Mouse (Mus musculus) megakaryocyte progenitor cell, adult 5-6 weeks (primary cell): ENCODE measurements around the gene Rasgrp2. TPM values are rescaled to one million over a fixed set of nuclear protein-coding genes. Genes with fewer than 3 reads are reported as not detected.

Experiments
- ATAC-seq: replicated peaks from 2 replicates; pipeline ENCODE4 v1.8.0; 2016; ENCODE audit warnings: mild to moderate bottlenecking, moderate TSS enrichment, inconsistent platforms; ENCODE audit not compliant: poor library complexity
- total RNA-seq, 2 experiments: library from RNA; stranded (forward) in 1 of 2; stranded (reverse) in 1 of 2; fragments of 157-497, 149-512 nt in 1 of 2; fragments of 200-1000 nt in 1 of 2; gene quantifications; 2 replicates each; pipeline versions ENCODE4 v1.2.3 to v1.2.4; 2015 to 2017

The Rasgrp2 gene
- total RNA-seq (2015), result 223 and 244 TPM in 2 replicates
- 283 and 290 TPM in 2 replicates for total RNA-seq (2017)

DNA sequence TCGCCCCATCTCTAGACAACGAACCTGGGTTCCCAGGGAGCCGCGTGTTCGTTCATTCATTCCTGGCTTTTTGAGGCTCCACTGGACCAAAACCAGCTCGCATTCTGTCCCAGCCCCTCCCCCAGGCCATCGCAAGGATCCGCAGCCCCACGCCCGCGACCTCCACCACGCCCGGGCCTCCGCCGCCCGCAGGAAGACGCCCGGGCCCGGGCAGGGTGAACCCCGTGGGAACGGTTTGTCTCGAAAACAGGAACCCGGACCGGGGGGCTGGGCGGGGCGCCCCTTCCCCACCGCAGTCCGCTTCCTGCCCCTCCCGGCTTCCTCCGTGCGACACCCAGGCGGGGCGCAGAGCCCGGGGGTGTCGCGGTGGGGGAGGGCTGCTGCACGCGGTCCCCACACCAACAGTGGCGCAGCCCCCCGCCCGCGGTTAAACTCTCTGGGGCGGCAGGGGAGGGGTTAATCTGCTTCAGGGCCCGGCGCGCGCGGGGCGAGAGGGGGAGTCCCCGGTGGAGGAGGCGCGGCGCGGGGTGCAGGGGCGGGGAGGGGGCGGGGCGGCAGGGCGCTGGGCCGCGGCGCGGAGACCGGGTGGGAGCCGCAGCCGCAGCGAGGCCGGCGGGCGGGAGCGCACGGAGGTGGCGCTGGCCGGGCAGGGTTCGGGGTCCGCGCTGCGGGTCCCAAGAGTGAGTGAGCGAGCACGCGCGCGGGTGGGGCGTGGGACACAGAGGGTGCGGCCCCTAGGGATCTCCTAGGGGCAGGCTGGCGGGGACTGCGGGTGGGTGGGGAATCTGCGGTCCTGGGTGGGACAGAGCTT is at the start of gene Rasgrp2:
Rasgrp2 (plus strand) TSS at position 56 of the 811 bp plus-strand sequence.
- ATAC-seq, result peak; percentile 28

DNA sequence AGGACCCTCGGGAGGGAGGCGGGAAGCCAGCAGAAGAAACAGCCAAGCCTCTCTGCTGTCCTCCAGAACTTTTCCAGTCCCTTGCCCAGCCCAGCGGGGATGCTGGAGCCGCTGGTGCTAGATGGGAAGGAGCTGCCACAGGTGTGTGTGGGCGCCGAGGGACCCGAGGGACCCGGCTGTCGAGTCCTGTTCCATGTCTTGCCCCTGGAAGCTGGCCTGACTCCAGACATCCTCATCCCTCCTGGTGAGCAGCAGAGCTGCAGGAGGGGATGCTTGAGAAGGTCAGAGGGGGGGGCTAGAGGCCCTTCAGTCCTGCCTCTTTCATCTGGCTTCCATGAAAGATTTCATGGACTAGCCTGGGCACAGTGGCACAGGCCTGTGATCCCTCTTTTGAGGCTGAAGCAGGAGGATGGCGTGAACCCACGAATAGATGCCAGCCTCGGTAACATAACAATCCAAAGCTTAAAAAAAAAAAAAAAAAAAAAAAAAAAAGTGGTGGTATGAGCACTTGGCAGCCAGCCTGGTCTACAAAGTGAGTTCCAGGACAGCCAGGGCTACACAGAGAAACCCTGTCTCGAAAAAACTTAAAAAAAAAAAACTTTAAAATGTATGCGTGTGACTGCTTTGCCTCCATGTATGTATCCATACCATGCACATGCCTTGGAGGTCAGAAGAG is 47.6 kb upstream of the Rasgrp2 start:
- no peak for ATAC-seq

DNA sequence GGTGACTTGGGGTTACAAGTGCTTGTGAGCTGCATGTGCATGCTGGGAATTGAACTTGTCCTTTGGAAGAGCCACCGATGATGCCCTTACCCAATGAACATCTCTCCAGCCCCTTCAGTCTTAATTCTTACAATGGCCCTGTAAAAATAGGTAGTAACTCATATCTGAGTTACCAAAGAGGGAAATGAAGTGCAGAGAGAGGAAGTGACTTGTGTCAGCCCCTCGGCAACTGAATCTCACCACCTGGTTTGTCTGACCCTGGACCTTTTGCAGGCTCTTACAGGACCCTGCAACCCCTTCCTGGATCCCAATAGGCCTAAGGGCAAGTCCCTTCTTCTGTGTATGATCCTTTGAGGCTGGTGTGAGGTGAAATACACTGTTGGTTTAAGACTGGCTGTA is 47.0 kb upstream of the Rasgrp2 start:
- peak; percentile 38 for ATAC-seq

DNA sequence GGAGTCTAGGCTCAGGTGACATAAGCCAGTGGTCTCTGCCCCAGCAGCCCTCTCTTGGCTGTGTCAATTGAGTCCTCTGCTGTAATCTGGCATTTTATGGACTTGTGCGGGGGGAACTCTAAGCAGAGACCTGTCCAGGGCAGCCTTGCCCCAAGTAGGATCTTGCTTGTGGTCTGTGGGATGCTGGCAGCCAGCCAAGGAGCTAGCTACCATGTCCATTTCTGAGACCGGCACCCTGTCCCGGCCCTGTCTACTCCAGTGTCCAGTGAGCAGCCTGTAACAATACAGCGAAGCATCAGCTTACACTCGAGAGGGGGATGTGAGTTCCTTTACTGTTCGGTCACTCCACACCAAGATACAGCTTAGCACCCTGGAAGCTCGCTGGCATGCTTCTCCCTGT is 45.1 kb upstream of the Rasgrp2 start:
- ATAC-seq, result no peak

DNA sequence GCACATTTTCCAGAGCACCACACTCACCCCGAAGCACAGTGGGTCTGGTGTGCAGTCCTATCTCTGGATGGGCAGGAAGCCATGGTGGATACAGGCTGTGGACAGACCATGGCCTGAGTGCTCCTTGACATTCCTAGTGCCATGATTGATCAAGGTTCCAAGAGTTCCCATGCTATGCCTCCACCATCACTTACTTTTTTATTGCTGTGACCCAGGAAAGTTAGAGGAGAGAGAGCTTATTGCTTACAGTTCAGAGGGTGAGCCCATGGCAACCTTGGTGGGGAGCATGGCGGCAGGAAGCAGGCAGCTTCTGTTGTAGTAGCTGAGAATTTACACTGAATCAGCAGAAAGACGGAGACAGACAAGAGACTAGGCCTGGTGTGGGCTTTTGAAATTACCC is 37.8 kb upstream of the Rasgrp2 start:
- ATAC-seq, result no peak

DNA sequence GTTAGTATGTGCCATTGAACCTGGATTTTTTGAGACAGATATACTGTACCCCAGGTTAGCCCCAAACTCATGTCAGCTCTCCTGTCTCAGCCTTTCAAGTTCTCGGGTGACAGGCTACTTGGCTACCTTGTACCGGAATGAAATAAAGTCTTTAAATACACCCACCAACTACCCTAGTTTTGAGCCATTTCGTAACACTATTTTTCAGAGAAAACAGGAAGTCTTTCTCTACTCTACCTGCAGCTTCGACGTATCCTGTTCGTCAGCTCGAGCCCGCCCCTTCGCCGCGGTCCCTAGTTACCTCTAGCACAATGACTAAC is 36.1 kb upstream of the Rasgrp2 start:
- ATAC-seq, result no peak

DNA sequence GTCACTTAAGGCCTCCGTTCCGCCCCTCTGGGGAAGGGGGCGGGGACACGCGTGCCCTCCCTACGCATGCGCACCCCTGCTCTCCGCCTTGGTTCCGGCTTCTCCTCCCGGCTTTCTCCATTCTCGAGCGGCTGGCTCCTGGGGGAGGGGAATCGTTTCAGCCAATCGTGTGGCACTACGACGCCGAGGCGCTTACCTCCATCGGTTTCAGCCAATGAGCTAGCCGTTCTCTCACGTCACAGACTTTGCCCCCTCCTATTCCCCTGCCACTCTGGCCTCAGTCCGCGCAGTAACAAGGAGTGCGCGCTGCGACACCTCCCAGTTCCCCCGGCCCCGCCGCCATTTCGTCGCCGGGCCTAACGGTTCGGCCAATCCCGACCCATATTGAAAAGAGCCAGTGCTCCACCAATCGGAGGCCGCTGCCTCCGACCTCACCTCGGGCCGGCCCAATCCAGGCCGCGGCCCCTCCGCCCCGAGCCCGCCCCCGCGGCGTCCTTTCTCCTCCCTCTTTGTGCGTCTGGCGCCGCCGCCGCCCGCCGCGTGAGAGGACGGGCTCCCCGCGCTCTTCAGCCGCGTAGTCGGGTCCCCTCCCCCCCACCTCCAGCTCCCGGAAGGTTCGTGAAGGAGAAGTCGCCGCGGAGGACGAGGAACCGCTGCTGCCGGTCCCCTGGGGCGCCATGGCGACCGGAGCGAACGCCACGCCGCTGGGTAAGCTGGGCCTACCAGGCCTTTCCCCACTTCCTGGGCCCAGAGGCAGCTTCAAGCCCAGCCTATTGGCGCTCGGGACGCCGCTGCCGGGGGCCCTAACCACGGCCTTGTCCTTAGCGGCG is 35.5 kb upstream of the Rasgrp2 start, which contains the start of gene Sf1:
Sf1 (plus strand) TSS at position 280 of the 830 bp plus-strand sequence.
- ATAC-seq, result peak; percentile 85

DNA sequence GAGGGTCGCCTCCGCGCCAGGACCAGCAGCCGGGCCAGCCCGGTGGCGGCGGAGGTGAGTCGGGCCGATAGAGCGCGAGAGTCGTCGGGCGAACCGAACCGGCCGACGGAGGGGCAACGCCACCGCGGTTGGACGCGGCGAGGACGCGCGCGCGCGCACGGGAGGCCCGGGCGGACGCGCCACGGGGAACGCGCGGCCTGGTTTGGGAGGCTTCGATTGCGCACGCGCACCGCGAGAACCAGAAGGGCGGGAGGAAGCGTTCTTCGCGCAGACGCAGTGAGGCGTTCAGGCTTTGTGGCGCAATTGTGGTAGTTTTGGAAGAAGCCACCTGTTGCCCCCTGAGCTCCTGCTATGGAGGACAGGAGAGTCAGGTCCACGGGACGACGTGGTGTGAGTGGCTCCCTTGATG is 34.8 kb upstream of the Rasgrp2 start:
- ATAC-seq, result peak; percentile 35

DNA sequence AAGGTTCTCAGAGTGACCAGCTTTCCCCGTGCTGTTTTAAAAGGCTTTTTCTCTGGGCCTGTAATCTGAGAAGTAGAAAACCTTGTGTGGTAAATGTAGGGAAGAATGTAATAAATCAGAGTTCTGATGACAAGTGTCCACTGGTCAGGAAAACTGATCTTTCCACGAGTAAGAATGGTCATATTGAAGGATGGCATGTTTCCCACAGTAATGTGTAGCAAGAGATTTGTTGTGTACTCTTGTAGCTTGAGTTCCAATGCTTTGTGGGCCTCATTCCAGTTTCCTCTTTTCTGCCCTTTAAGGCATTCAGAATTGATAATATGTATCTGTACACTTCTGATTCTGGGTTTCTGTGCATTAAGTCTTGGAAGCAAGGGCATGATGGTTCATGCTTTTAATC is 34.3 kb upstream of the Rasgrp2 start:
- no peak for ATAC-seq

DNA sequence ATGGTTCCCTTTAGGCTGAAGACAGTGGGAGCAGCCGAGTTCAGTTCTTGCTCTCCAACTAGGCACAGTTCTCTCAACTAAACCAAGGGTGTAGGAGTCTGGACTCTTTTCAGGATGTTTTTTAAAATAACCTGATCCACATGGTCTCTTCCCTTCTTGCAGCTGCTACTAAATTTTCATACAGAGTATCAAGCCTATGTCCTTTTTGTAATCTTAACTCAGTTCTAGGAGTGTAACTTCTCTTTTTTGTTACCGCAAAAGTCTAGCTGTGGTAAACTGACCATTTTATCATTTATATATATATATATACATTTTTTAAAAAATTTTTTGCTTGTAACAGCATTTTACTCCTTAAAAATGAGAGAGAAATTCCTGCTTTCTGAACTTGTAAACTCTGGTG is 29.0 kb upstream of the Rasgrp2 start:
- 0 out of 2 replicates have a peak, but pooled peaks have one; percentile 9 for ATAC-seq

DNA sequence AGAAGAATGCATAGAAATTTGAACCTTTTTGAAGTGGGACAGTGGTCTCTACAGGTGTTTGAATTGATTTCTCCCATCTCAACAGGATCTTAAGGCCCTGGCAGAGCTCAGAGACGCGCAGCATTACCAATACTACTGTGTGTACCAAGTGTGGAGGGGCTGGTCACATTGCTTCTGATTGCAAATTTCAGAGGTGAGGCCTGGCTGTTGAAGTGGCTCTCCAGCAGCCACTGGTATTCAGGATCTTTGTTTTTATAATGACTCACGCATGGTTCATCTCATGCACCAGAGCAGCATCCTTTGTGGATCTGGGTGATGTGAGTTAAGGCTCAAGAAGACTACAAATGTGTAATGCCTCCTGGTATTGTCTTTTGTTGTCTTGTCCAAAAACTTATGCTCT is 26.7 kb upstream of the Rasgrp2 start:
- ATAC-seq, result no peak

DNA sequence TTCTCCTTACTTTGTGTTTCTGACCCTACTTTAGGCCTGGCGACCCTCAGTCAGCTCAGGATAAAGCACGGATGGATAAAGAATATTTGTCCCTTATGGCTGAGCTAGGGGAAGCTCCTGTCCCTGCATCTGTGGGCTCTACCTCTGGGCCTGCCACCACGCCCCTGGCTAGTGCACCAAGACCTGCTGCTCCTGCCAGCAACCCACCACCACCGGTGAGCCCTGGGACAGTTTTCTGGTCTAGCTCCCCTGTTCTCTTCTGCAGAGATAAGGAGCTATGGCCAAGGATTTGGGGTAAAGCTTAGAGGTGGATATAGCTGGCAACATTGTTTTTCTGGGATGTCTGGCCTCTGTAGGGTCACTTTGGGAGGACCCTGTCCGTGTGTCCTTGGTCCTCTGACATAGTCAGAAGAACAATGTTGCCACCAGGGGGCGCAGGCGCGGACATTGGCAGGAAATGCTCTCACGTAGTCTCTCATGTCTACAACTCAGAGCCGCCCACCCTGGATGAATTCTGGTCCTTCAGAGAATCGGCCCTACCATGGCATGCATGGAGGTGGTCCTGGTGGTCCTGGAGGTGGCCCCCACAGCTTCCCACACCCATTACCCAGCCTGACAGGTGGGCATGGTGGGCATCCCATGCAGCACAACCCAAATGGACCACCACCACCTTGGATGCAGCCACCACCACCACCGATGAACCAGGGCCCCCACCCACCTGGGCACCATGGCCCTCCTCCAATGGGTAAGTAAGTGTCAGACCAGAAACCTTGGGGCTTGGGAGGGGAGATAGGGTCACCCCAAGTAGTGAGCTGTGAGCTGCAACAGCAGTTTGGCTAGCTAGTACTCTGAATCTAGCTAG is 25.4 kb upstream of the Rasgrp2 start:
- peak; percentile 65 for ATAC-seq

DNA sequence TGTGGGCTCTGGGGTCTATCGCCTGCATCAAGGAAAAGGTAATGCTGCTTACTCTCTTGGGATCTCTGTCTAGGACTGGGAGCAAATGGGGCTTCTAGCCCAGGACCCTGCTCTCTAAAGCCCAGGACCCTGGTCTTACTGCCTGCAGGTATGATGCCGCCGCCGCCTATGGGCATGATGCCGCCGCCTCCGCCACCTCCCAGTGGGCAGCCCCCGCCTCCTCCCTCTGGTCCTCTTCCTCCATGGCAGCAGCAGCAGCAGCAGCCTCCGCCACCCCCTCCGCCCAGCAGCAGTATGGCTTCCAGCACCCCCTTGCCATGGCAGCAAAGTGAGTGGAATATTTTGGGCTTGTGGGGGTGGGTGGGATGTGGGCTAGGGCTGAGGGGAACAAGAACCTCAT is 24.6 kb upstream of the Rasgrp2 start:
- ATAC-seq, result no peak

DNA sequence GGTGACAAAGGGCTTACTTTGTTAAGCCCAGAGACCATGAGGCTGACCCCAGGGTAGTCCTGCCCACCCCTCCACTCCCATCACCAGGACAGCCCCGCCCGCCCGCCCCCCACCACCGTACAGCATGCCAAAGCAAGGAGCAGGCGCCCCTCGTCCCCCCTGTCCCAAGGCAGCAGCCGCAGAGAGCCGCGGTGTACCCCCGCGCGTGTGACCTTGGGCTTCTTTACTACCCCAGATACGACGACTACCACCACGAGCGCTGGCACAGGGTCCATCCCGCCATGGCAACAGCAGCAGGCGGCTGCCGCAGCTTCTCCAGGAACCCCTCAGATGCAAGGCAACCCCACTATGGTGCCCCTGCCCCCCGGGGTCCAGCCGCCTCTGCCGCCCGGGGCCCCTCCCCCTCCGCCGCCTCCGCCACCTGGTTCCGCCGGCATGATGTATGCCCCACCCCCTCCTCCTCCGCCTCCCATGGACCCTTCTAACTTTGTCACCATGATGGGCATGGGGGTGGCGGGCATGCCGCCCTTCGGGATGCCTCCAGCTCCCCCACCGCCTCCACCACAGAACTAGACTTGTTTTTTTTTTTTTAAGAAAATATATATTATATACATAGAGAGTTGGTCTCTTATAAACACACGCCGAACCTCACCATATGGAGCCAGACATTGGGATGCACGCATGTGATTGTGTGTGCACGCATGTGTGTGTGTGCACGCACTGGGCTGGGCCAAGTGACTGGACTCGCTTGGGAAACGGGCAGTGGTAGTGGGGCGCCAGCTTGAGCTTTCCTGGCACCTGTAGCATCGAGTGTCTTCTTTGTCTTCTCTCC is 23.5 kb upstream of the Rasgrp2 start:
- ATAC-seq, result no peak

DNA sequence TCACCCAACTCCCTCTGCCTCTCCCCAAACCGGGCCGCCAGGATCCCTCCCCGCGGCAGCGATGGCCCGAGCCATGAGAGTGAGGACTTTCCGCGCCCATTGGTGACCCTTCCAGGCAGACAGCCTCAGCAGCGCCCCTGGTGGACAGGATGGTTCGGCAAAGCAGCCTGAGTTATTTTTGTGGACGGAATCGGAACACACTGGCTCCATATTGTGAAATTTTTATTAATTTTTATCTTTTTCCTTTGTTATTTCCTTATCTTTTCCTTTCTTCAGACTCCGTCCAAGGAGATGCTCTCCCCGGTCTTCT is 22.9 kb upstream of the Rasgrp2 start:
- ATAC-seq, result peak; percentile 47

DNA sequence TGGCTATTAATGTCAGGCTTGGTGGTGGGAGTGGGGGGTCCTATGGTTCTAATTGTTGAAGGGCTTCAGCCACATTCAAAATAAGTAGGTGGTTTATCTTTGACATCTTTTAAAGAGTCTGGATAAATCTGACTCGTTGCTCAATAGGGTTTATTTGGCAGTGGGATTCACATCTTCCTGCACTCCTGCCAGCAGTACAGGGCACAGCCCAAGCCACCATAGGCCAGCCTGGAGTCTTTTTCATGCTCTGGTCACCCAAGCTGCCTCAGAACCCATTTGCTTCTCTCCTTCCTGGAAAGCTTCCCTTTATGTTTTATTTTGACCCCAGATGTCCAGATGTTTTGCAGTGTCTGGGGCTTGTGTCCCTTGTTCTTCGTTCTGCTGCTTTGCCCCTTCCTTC is 22.5 kb upstream of the Rasgrp2 start:
- ATAC-seq, result no peak

DNA sequence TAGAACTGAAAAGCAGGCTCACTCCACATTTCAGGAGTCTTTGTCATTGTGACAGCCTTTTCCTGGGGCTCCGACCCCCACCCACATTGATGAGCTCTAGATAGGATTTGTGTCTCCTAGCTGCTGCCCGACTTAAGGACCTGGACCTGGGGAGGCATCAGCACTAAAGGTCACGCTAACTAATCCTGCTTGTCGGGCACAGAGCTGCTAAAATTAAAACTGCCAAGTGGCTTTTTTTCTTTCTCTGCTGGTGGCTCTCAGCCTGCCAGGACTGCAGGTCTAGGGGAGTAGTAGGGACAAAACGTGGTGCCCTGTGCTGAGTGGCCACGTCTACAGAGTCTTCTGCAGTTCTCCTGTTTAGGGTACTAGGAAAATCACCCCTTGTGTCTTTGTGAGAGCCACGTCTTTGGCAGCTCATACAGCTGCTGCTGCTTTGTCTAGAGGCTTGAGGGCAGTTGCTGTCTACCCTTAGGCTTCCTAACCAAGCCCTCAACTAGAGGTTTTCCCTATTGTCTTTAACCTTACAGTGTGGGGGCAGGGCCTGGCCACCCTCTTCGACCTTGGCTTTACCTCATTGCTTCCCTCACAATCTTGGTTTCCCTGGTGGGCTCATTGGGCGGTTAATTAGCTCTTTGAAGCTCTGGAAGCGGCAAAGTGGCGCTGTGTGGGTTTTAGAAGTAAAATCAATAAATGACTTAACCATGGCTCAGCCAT is 21.7 kb upstream of the Rasgrp2 start:
- no peak for ATAC-seq

DNA sequence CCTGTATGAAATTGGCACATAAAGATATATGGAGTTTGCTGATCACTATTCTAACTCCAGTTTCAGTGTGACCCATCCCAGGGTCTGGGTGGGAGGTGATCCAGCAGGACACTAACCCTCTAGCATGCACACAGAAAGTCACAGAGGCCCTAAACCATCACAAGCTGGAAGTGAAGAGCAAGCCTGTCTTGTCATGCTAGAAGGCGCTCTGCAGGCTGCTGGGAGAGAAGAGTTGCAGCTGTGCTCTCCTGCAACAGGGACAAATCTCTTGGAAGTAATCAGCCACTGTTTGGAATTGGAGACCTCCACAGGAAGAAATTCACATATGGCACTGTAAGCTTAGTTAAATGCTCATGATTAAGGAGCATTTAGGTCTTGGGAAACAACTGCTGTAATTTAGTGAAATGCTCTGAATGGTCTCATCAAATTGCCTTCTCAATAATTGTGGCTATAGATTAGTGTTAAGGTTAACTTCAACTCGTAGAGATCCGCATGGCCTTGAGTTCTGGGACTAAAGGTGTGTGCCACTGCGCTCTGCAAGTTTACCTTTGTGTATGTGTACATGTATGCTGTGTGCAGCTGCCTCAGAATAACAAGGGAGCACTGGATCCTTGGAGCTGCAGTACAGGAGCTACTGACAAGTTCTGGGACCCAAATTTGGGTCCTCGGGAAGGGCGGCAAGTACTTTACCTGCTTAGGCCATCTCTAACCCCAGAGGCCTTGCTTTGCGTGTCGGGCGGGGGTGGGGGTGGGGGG is 18.6 kb upstream of the Rasgrp2 start:
- ATAC-seq, result no peak

DNA sequence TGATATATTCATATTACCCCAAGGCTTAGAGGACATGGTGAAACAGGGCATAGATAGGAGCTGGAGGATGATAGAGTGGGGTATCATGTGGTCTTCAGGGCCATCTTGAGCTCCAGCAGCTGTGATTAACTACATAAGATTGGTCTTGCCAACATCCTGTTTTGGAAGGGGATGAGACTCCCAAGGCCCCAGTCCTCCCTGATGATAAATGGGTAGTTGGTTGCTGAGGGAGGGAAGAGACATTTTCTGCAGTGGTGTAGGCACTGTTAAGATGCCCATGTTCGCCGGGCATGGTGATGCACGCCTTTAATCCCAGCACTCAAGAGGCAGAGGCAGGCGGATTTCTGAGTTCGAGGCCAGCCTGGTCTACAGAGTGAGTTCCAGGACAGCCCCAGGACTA is 17.9 kb upstream of the Rasgrp2 start:
- no peak for ATAC-seq
